Mouse (Mus musculus) lung, adult 2 months (tissue): ENCODE data around the gene Col25a1.

Source experiments
- CTCF ChIP-seq: fragments of 200-500 bp; IDR thresholded peaks from 2 replicates; pipeline ENCODE4 v1.5.1; 2011; ENCODE audit warnings: mild to moderate bottlenecking, low read length, control low read depth; ENCODE audit not compliant: insufficient read depth
- POLR2A ChIP-seq: fragments of 200-500 bp; IDR thresholded peaks from 2 replicates; pipeline ENCODE4 v1.6.1; 2011; ENCODE audit warnings: low read depth, mild to moderate bottlenecking, control low read depth, low read length, borderline replicate concordance; ENCODE audit errors: extremely low read depth

- TF ChIP-seq POLR2A, result no peak
- TF ChIP-seq CTCF, result no peak
These were observed 157.5 kb downstream of the Col25a1 start for GRCm38 (mm10) chr3:130288756-130289155.
